Mouse (Mus musculus): Measurements from ENCODE around the gene Ampd3. TPM values are rescaled to one million over a fixed set of nuclear protein-coding genes. Genes with fewer than 3 reads are reported as not detected.
A peak's percentile ranks its signal among the peaks of the same experiment; 100 is the strongest.

Gene Ampd3
- polyA plus RNA-seq, 1 experiment from 2014 or later = 2.2 TPM

GRCm38 (mm10) chr7:110823076-110823475, 55.1 kb downstream of the Ampd3 start:
- Histone ChIP-seq H3K9ac (replicated peaks) (no peak overlapping the region), H3K9me3 (no peaks in the 10 kb centered on the region), H3K4me3 (no peak overlapping the region), H3K27me3 (no peaks in the 10 kb centered on the region), H3K4me1 (no peaks in the 10 kb centered on the region), H3K36me3 (peaks cover 23% of the 10 kb centered on the region), H3K4me2 (replicated peaks) (no peak overlapping the region), H3K27ac (replicated peaks) (no peak overlapping the region)
- no peak for ATAC-seq (ENCODE audit: low FRiP score, low read depth)
- WGBS = 87% methylated on average over 8 of the region's 8 CpGs

DNA sequence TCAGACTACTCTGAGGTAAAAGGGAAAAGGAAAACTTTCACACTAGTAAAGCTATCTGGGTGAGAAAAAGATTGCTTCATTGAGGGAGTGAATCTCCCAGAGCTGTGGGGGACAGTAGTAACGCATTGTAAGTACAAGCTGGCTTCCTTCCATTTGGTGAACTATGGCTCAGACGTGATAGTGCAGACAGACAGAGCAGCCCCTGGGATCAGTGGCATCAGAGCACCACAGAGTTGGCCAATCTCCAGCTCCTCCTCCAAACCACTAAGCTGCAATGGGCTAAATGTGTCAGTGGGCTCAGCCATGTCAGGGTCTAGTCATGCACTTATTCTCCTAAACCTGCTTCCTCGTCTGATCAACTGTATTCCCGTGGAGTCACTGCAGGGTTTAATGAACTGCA, 55.6 kb downstream of the Ampd3 start:
- Histone ChIP-seq H3K27me3 (no peaks in the 10 kb centered on the region), H3K36me3 (peaks cover 23% of the 10 kb centered on the region), H3K4me2 (replicated peaks) (no peak overlapping the region), H3K9me3 (no peaks in the 10 kb centered on the region), H3K4me1 (no peaks in the 10 kb centered on the region), H3K4me3 (no peak overlapping the region), H3K9ac (replicated peaks) (no peak overlapping the region), H3K27ac (replicated peaks) (no peak overlapping the region)
- ATAC-seq (ENCODE audit: low FRiP score, low read depth) = no peak
- WGBS = 86% methylated on average over 4 of the region's 4 CpGs

DNA sequence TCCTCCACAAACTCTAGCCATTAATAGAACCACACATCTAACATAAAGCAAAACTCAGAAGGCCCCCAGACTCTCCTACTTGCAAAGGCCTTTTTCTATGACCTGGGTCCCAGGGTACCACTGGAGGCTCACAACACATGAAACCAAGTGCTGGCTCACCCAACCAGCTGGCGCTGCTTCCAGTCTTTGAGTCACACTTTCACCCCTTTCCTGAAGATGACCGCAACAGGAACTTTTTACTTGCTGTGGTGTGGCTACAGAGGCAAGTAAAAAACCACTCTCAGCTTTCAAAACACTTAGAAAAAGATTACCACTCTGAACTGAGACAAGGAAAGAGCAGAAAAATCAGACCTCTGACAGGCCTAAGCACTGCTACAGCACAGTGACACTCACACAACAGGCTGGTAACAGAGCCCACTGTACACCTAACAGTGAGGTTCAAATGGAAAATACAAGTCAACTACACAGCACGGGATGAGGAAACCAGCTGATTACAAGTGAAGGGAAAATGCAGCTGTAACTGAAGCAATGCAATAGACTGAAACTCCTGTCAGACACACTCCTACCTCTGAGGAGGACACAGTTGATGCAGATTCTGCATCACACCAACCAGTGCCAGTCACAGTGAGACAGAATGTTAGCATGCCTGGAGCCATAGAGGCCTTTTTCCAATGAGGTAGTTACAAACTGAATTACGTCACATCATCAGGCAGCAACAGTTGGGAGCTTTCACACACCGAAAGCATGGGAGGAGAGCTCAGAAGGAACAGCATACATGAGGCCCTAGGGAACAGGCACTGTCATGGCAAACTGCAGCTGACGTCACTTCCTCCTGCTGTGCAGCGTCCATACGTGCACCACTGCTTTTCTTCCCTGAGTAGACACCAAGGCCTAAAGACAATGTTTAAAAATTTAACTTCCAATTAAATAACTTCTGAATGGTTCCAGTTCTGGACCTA, 56.3 kb downstream of the Ampd3 start:
- ATAC-seq (ENCODE audit: low FRiP score, low read depth) = no peak
- Histone ChIP-seq H3K4me3 (no peak overlapping the region), H3K9me3 (no peaks in the 10 kb centered on the region), H3K4me2 (replicated peaks) (no peak overlapping the region), H3K27me3 (no peaks in the 10 kb centered on the region), H3K4me1 (no peaks in the 10 kb centered on the region), H3K27ac (replicated peaks) (no peak overlapping the region), H3K36me3 (peaks cover 23% of the 10 kb centered on the region), H3K9ac (replicated peaks) (no peak overlapping the region)
- WGBS = 93% methylated on average over 8 of the region's 8 CpGs

GRCm38 (mm10) chr7:110833024-110833423, 65.0 kb downstream of the Ampd3 start:
- no peaks in the 10 kb centered on the region for H3K27me3 ChIP-seq
- peaks cover 5% of the 10 kb centered on the region; the same call in 1 of the 2 replicates for H3K36me3 ChIP-seq
- H3K4me1 ChIP-seq = no peaks in the 10 kb centered on the region
- no peak overlapping the region for H3K4me2 ChIP-seq (replicated peaks)
- no peak overlapping the region for H3K4me3 ChIP-seq
- WGBS = 92% methylated on average over 1 of the region's 1 CpGs
- no peak overlapping the region for H3K27ac ChIP-seq (replicated peaks)
- no peak for ATAC-seq (ENCODE audit: low FRiP score, low read depth)
- no peak overlapping the region for H3K9ac ChIP-seq (replicated peaks)
- no peaks in the 10 kb centered on the region for H3K9me3 ChIP-seq

DNA sequence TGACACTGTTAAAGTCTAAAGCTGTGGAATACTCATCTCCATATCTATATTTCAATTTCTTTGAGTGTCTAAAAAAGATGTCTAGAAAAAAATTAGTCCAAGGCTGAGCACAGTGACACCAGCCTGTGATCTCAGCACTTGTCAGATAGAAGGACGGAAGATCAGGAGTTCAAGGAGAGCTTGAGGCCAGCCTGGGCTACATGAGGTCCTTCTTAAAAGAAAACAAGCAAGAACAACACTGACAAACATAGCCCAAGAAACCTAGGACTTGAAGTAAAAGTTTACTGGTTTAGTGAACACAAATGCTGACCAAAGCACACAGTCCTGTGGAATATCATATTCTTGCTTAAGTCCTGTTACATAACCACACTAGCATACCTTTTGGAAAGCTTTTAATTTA, 66.0 kb downstream of the Ampd3 start:
- H3K9me3 ChIP-seq = no peaks in the 10 kb centered on the region
- H3K9ac ChIP-seq (replicated peaks) = no peak overlapping the region
- H3K4me2 ChIP-seq (replicated peaks) = no peak overlapping the region
- ATAC-seq (ENCODE audit: low FRiP score, low read depth) = no peak
- H3K36me3 ChIP-seq = peaks cover 5% of the 10 kb centered on the region; the same call in 1 of the 2 replicates
- no peaks in the 10 kb centered on the region for H3K27me3 ChIP-seq
- H3K4me3 ChIP-seq = no peak overlapping the region
- H3K4me1 ChIP-seq = no peaks in the 10 kb centered on the region
- WGBS = 93% methylated on average over 1 of the region's 1 CpGs
- H3K27ac ChIP-seq (replicated peaks) = no peak overlapping the region

GRCm38 (mm10) chr7:110834522-110834921, 66.5 kb downstream of the Ampd3 start:
- Histone ChIP-seq H3K36me3 (peaks cover 5% of the 10 kb centered on the region; the same call in 1 of the 2 replicates), H3K27ac (replicated peaks) (no peak overlapping the region), H3K9me3 (no peaks in the 10 kb centered on the region), H3K4me2 (replicated peaks) (no peak overlapping the region), H3K4me3 (no peak overlapping the region), H3K4me1 (no peaks in the 10 kb centered on the region), H3K27me3 (no peaks in the 10 kb centered on the region), H3K9ac (replicated peaks) (no peak overlapping the region)
- ATAC-seq (ENCODE audit: low FRiP score, low read depth) = no peak
- WGBS = 67% methylated on average over 3 of the region's 3 CpGs

DNA sequence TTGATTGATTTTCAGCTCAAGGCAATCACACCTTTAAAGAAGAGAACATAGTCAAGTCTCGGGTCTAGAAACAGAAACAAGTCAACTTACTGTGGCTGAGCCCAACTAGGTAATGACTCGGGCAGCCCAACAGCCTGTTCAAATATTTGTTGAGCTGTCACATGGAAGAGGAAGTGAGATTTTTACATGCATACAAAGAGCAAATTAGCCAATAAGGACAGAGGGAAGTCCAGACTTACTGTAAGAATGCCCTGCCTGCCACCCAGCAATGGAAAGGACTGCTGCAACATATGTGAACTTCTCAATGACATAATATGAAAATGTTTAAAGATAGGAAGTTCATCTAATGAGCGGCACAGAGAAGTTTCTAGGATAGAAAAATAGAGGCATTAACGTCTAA, 72.3 kb downstream of the Ampd3 start:
- H3K36me3 ChIP-seq = no peaks in the 10 kb centered on the region
- H3K27ac ChIP-seq (replicated peaks) = no peak overlapping the region
- H3K9ac ChIP-seq (replicated peaks) = no peak overlapping the region
- peaks cover 6% of the 10 kb centered on the region for H3K4me1 ChIP-seq
- ATAC-seq (ENCODE audit: low FRiP score, low read depth) = no peak
- H3K27me3 ChIP-seq = no peaks in the 10 kb centered on the region
- no peaks in the 10 kb centered on the region for H3K9me3 ChIP-seq
- H3K4me2 ChIP-seq (replicated peaks) = no peak overlapping the region
- no peak overlapping the region for H3K4me3 ChIP-seq
- 87% methylated on average over 4 of the region's 4 CpGs for WGBS

DNA sequence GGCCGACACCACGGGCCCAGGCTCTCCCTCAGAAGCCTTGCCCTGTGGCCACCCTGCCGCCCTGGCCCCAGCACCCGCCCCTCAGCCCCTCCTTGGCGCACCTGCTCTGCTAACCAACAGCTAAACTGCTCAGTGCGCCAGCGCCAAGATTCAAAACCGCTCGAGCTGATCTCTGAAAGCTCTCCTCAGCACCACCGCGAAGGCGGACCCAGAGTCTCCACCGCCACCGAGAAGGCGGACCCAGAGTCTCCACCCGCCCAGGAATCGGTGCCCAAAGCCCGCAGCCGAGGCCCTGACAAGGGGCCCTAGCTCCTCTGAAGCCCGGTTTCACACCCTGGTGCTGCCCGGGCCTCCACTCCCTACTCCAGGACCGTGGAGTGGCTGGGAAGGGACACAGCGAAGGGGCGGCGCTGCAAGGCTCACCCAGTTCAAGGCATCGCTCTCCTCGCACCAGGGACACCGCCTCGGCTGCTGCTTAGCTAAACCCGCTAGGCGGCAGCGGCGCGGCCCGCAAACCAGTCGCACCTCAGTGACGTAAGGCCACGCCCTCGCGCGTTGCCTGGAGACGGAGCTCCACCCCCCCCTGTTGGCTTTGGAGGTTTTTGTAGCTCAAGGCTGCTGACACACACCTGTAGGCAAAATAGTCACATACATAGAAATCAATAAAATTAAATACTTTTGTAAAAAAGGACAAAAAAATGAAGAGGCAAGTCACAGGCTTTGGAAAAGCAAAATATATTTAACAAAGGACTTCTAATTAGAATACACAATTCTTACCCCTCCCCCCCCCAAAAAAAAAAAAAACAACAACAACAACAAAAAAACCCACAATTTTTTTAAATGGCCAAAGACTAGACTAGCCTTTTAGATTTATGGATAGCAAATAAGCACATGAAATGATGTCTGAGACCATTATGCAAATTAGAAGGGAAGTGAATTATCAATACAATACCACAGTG, 76.2 kb downstream of the Ampd3 start, which contains the start of gene Rnf141:
Gene Rnf141 (minus strand): TSS at position 542 of the 959 bp plus-strand sequence.
- Histone ChIP-seq H3K36me3 (no peaks in the 10 kb centered on the region), H3K4me1 (peaks cover 6% of the 10 kb centered on the region), H3K9me3 (no peaks in the 10 kb centered on the region), H3K27me3 (peaks cover 5% of the 10 kb centered on the region; the same call in 1 of the 2 replicates), H3K9ac (replicated peaks) (peak within 1 kb of the TSS; percentile 77), H3K4me2 (replicated peaks) (peak within 1 kb of the TSS; percentile 80), H3K27ac (replicated peaks) (peak within 1 kb of the TSS; percentile 82), H3K4me3 (peak within 1 kb of the TSS; percentile 67)
- peak; percentile 96 for ATAC-seq (ENCODE audit: low FRiP score, low read depth)
- WGBS = under 1% methylated on average over 42 of the region's 42 CpGs

DNA sequence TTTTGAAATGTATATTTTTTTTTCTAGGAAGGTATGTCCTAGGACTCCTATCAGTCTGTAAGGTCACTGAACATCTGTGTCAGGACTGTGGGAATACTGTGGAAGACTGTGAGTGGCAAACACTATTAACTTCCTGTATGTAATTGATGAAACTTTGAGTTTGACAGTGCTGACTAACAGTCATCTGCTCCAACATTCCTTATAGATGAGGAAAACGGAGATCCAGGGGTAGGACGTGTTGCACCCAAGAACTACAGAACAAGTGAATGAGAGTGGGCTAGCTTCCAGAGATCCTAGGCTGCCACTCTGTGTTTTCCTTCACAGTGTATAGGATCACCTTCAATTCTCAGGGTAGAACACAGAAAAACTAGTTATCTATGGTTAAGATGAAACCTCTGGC, 79.3 kb downstream of the Ampd3 start:
- WGBS = 84% methylated on average over 2 of the region's 2 CpGs
- Histone ChIP-seq H3K27me3 (peaks cover 5% of the 10 kb centered on the region; the same call in 1 of the 2 replicates), H3K27ac (replicated peaks) (no peak overlapping the region), H3K4me2 (replicated peaks) (no peak overlapping the region), H3K9me3 (no peaks in the 10 kb centered on the region), H3K4me1 (peaks cover 6% of the 10 kb centered on the region), H3K36me3 (no peaks in the 10 kb centered on the region), H3K9ac (replicated peaks) (no peak overlapping the region), H3K4me3 (no peak overlapping the region)
- no peak for ATAC-seq (ENCODE audit: low FRiP score, low read depth)

DNA sequence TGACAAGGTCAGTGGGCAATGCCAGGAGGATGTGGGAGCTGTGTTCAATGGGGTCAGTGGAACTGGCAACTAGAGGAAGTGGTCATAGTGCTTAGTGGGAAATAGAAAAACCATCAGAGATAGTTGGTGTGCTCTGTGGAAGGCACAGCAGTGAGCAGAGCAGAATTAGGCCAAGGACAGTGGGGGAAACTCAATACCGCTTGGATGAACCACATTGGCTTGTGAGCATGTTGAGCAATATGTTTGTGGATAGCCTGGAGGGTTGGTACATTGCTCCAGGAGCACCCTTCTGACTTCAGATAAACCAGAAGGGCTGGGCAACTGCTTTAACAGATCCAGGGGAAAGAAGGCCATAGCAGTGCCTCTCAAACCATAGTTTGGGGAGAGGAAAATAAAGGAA, 80.4 kb downstream of the Ampd3 start:
- WGBS = 80% methylated on average over 1 of the region's 1 CpGs
- no peak overlapping the region for H3K4me2 ChIP-seq (replicated peaks)
- no peak for ATAC-seq (ENCODE audit: low FRiP score, low read depth)
- H3K4me1 ChIP-seq = peaks cover 4% of the 10 kb centered on the region
- H3K27ac ChIP-seq (replicated peaks) = no peak overlapping the region
- H3K9me3 ChIP-seq = no peaks in the 10 kb centered on the region
- H3K27me3 ChIP-seq = peaks cover 5% of the 10 kb centered on the region; the same call in 1 of the 2 replicates
- H3K9ac ChIP-seq (replicated peaks) = no peak overlapping the region
- H3K4me3 ChIP-seq = no peak overlapping the region
- H3K36me3 ChIP-seq = no peaks in the 10 kb centered on the region

- H3K4me1 ChIP-seq = no peaks in the 10 kb centered on the region
- WGBS = 79% methylated on average over 7 of the region's 7 CpGs
- H3K4me3 ChIP-seq = no peak overlapping the region
- no peaks in the 10 kb centered on the region for H3K36me3 ChIP-seq
- H3K27me3 ChIP-seq = peaks cover 5% of the 10 kb centered on the region; the same call in 1 of the 2 replicates
- no peak overlapping the region for H3K9ac ChIP-seq (replicated peaks)
- no peak for ATAC-seq (ENCODE audit: low FRiP score, low read depth)
- no peak overlapping the region for H3K4me2 ChIP-seq (replicated peaks)
- no peaks in the 10 kb centered on the region for H3K9me3 ChIP-seq
- H3K27ac ChIP-seq (replicated peaks) = no peak overlapping the region
Measured at GRCm38 (mm10) chr7:110851541-110852203, 83.7 kb downstream of the Ampd3 start.
